ENCODE assay signal across 8 mouse cellular contexts in genomic region chr11:31769804-31770654, GRCm38 (mm10).
A peak's percentile ranks its signal among the peaks of the same experiment; 100 is the strongest.
DNase-seq lines count a peak whose midpoint lies in the region; ATAC-seq lines count a peak whose summit lies in the region.

No protein-coding gene starts in this region.

- H3K4me1 ChIP-seq in neural tube, embryonic 13.5 days (replicated peaks), result peaks cover 30% of the 10 kb centered on the region
- H3K4me1 ChIP-seq in liver, embryonic 16.5 days (ENCODE audit: control insufficient read depth, low read depth, low read length), result peaks cover 35% of the 10 kb centered on the region

- H3K9me3 ChIP-seq in neural tube, embryonic 13.5 days, result no peaks in the 10 kb centered on the region
- peaks cover 6% of the 10 kb centered on the region; the same call in 1 of the 2 replicates for H3K9me3 ChIP-seq in liver, embryonic 16.5 days (replicated peaks; ENCODE audit: control insufficient read depth, low read length)

- no peaks in the 10 kb centered on the region for H3K27me3 ChIP-seq in neural tube, embryonic 13.5 days
- no peaks in the 10 kb centered on the region for H3K27me3 ChIP-seq in liver, embryonic 16.5 days (ENCODE audit: control insufficient read depth, insufficient read depth, low read depth, low read length)

- H3K9ac ChIP-seq in neural tube, embryonic 13.5 days, result no peak overlapping the region
- H3K9ac ChIP-seq in liver, embryonic 16.5 days (ENCODE audit: low read depth, low read length), result peak overlapping the region; percentile 75

- H3K27ac ChIP-seq in neural tube, embryonic 13.5 days (replicated peaks), result peak overlapping the region; percentile 85
- peak overlapping the region; percentile 100 for H3K27ac ChIP-seq in liver, embryonic 16.5 days (ENCODE audit: low read length)

- 82% methylated on average over 4 of the region's 4 CpGs for WGBS in neural tube, embryonic 13.5 days
- 43% methylated on average over 4 of the region's 4 CpGs for WGBS in liver, embryonic 16.5 days (ENCODE audit: insufficient replicate concordance)

- no peaks in the 10 kb centered on the region for H3K36me3 ChIP-seq in neural tube, embryonic 13.5 days
- H3K36me3 ChIP-seq in liver, embryonic 16.5 days (ENCODE audit: control insufficient read depth, insufficient read depth), result no peaks in the 10 kb centered on the region

- H3K4me3 ChIP-seq in neural tube, embryonic 13.5 days, result no peak overlapping the region
- peak overlapping the region; percentile 24 for H3K4me3 ChIP-seq in liver, embryonic 16.5 days (ENCODE audit: low read depth, low read length)

- no peak for DNase-seq in neural tube, embryonic 10.5 days (ENCODE audit: extremely low spot score, low spot score)
- peak; percentile 66 for DNase-seq in cerebellum, adult 9-10 months
- DNase-seq in heart, adult 18-20 months, result peak; percentile 80 to 82
- DNase-seq in kidney, adult 18-20 months, result peak; percentile 85
- peak; percentile 89 for DNase-seq in skeletal muscle tissue, adult 2 months (ENCODE audit: low read depth, low spot score)
- DNase-seq in thymus, postnatal 10 days (ENCODE audit: low spot score in 2 of 2), result no peak

- no peak for ATAC-seq in neural tube, embryonic 13.5 days (ENCODE audit: low read depth)
- peak; percentile 97 for ATAC-seq in liver, embryonic 16.5 days (ENCODE audit: low read depth)

- no peak overlapping the region for H3K4me2 ChIP-seq in neural tube, embryonic 13.5 days
- peak overlapping the region; percentile 63 for H3K4me2 ChIP-seq in liver, embryonic 16.5 days (ENCODE audit: low read depth, low read length)

Comparison
In these comparisons a context has a peak if more than half of its experiments do, and no peak if none do; other contexts are left out.
1. DNase-seq: peak in cerebellum, adult 9-10 months (single experiment), heart, adult 18-20 months (2 of 2), kidney, adult 18-20 months (single experiment) and skeletal muscle tissue, adult 2 months (single experiment); none in neural tube, embryonic 10.5 days (single experiment) and thymus, postnatal 10 days (0 of 2).